Mouse (Mus musculus) bone marrow, adult 2 months (tissue): ENCODE results near the gene Fam208b. TPM values are rescaled to one million over a fixed set of nuclear protein-coding genes. Genes with fewer than 3 reads are reported as not detected.

ENCODE experiments used
- H3K27ac ChIP-seq: fragments of 200-500 bp; 2 replicates; pipeline ENCODE4 v1.5.1; 2012; ENCODE audit warnings: low read depth, mild to moderate bottlenecking, control low read depth, inconsistent platforms, low read length; ENCODE audit not compliant: control insufficient read depth, poor library complexity, insufficient read depth
- H3K4me1 ChIP-seq: fragments of 200-500 bp; 2 replicates; pipeline ENCODE4 v1.6.1; 2011; ENCODE audit warnings: low read length; ENCODE audit not compliant: control insufficient read depth, insufficient read depth
- H3K4me3 ChIP-seq: fragments of 200-500 bp; replicated peaks from 2 replicates; pipeline ENCODE3; 2011; ENCODE audit warnings: mild to moderate bottlenecking, low read depth, low read length, control low read depth; ENCODE audit not compliant: control insufficient read depth
- CTCF ChIP-seq: fragments of 200-500 bp; IDR thresholded peaks from 2 replicates; pipeline ENCODE4 v1.5.1; 2011; ENCODE audit warnings: low read length, control low read depth; ENCODE audit not compliant: control insufficient read depth, insufficient read depth
- POLR2A ChIP-seq: fragments of 200-500 bp; IDR thresholded peaks from 2 replicates; pipeline ENCODE4 v1.6.1; 2011; ENCODE audit warnings: low read depth, mild to moderate bottlenecking, control low read depth, low read length, borderline replicate concordance; ENCODE audit not compliant: control insufficient read depth
- WGBS: fragments of 180-500 bp; shearing (Covaris S2); methylation state at CpG from one replicate; pipeline ENCODE4 v1.1.7; 2018; 5-methylcytosine and 5-hydroxymethylcytosine counted together
- polyA plus RNA-seq: library from polyadenylated mRNA; stranded (reverse); fragments of >200 nt; gene quantifications from 2 replicates; pipeline ENCODE4 v1.2.4, GENCODE M21; 2011; ENCODE audit warnings: low replicate concordance; ENCODE audit not compliant: missing spikeins, insufficient read depth, insufficient read length

Fam208b gene
- polyA plus RNA-seq, 1 experiment: 4.0 TPM

DNA sequence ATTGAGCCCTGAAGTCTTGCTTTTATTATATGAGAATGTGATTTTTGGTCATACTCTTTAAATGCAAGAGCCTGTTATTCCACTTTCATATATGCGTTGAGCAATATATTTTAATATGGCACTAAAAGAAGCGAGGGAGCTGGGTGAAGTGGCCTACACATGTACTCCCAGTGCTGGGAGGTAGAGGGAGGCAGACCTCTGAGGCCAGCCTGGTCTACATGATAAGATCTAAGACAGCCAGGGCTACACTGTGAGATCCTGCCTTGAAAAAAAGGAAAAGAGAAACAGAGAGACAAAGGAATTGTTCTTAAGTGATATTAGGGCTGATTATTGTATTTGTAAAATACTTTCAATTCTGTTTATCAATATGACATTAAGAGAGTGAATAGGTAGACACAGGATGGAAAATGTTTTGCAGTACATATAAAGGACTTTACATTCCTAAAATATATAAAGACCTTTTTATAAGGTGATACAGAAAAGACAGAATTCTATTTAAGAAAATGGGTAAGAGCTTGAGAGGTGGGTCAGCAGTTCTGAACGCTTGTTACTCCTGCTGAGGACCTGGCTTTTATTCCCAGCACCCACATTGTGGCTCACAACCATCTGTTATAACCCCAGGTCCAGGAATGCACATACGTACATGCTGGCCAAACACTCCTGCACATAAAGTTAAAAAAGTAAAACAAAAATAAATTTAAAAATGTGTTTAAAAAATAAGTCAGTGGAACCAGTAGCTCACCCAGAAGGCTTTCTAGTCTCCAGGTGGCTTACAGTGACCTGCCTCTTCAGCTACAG lies 66.6 kb downstream of the Fam208b start:
- peaks cover 1% of the 10 kb centered on the region; the same call in 1 of the 2 replicates for H3K4me1 ChIP-seq
- WGBS: 80% methylated on average over 4 of the region's 4 CpGs
- no peak overlapping the region for H3K27ac ChIP-seq
- no peak overlapping the region for H3K4me3 ChIP-seq
- no peak for TF ChIP-seq POLR2A

- 35% methylated on average over 2 of the region's 2 CpGs for WGBS
- no peak overlapping the region for H3K4me3 ChIP-seq
- TF ChIP-seq CTCF: no peak
- TF ChIP-seq POLR2A: no peak
- peaks cover 1% of the 10 kb centered on the region; the same call in 1 of the 2 replicates for H3K4me1 ChIP-seq
- no peak overlapping the region for H3K27ac ChIP-seq
Observed at GRCm38 (mm10) chr13:3541159-3541782, 69.6 kb downstream of the Fam208b start.

DNA sequence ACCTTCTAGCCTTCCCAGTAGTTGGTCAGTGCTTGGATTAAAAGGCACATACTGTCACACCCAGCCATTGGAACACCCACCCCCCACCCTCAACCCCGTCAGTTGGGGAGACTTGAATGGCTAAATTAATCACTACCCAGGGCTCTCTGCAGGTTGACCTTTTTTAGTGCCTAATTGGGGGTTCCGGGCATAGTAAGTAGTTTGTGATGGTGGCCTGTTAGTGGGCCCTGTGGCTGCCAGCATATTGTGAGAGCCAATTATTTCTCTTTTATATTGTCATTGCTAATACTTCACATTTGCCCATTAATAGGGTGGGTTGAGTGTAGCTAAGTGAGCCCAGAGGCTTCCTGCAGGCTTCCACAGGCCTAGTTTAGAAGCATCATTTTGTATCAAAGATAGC lies 70.7 kb downstream of the Fam208b start:
- TF ChIP-seq CTCF (no peak), POLR2A (no peak)
- Histone ChIP-seq H3K27ac (no peak overlapping the region), H3K4me1 (peaks cover 1% of the 10 kb centered on the region; the same call in 1 of the 2 replicates), H3K4me3 (no peak overlapping the region)
- 68% methylated on average over 2 of the region's 2 CpGs for WGBS

- Histone ChIP-seq H3K27ac (no peak overlapping the region; the same call in 1 of the 2 replicates), H3K4me1 (peaks cover 1% of the 10 kb centered on the region; the same call in 1 of the 2 replicates), H3K4me3 (peak overlapping the region; percentile 99)
- TF ChIP-seq POLR2A (no peak), CTCF (no peak)
- 1% methylated on average over 15 of the region's 15 CpGs for WGBS
Observed at GRCm38 (mm10) chr13:3538969-3539562, 71.8 kb downstream of the Fam208b start.

DNA sequence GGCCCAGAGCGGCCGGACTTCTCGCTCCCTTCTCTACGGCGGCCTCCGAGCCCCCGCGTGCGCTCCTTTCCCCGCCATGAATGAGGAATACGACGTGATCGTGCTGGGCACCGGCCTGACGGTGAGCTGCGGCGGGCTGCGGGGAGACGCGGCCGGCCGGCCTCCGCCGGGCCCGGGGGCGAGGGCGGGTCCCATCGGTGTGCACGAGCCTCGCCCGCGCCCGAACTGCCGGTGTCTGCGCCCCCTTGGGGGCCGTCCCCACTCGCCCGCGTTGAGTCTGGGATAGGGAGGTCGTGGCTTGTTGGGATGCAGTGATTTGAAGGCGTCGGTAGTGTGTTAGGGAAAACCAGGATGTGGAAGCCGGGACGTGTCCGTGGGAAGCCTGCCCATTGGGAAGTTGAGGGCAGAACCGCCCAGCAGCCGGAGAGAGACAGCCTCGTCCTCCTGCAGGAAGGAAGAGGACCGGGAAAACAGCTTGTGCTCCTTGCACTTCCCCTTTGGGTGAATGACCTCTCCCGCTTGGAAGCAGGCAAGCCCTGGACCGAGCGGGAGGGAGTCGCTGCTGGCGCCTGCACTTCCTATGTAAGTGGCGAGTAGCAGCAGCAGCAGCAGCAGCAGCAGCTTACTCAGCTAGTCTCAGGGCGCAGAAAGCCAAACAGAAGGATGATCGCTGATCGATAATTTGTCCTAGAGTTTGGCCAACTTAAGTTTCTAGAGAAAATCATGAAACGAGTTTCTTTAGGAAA lies 72.5 kb downstream of the Fam208b start:
- peak; percentile 48; the same call in 1 of the 2 replicates for TF ChIP-seq POLR2A
- no peak for TF ChIP-seq CTCF
- WGBS: under 1% methylated on average over 59 of the region's 59 CpGs
- Histone ChIP-seq H3K4me1 (peaks cover 1% of the 10 kb centered on the region; the same call in 1 of the 2 replicates), H3K27ac (peak overlapping the region; percentile 96), H3K4me3 (peak overlapping the region; percentile 99)

DNA sequence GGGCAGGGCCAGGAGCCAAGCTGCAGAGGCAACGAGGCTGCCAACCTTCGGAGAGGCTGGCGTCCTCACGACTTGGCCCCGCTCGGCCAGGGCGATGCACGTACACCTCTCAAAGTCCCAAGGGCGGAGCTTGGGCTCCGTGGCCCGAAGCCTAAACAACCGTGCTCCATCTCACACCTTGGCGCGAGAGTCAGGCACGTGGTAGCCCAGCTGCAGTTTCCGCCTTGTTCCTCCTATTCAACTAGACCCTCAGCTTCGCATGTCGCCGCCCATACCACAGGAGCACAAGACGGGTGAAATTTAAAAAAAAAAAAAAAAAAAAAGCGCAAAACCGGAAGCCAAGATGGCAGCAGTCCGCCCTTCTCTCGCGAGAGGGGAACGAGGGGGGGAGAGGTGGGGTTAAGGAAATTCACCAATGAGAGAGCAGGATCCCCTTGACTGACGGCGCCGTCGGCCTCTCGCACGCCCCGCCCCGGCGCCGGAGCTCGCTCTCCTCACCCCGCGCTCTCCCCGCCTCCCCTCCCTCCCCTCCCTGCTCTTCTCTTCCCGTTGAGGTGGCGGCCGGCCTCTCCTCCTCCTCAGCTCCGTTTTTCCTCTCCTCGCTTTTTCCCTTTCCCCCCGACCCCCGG lies 73.2 kb downstream of the Fam208b start, which contains the start of gene Gdi2:
Gdi2 (plus strand) TSS at position 470 of the 629 bp plus-strand sequence.
- peak within 1 kb of the TSS; percentile 96 for H3K27ac ChIP-seq
- peak within 1 kb of the TSS; percentile 99 for H3K4me3 ChIP-seq
- WGBS: 1% methylated on average over 47 of the region's 47 CpGs
- TF ChIP-seq CTCF: no peak
- TF ChIP-seq POLR2A: peak; percentile 77
- peaks cover 1% of the 10 kb centered on the region; the same call in 1 of the 2 replicates for H3K4me1 ChIP-seq

- 58% methylated on average over 4 of the region's 4 CpGs for WGBS
- no peak for TF ChIP-seq POLR2A
- TF ChIP-seq CTCF: no peak
- Histone ChIP-seq H3K27ac (no peak overlapping the region), H3K4me3 (no peak overlapping the region), H3K4me1 (no peaks in the 10 kb centered on the region; the same call in 1 of the 2 replicates)
Observed at GRCm38 (mm10) chr13:3534146-3534545, 76.8 kb downstream of the Fam208b start.

- Histone ChIP-seq H3K4me3 (no peak overlapping the region), H3K4me1 (no peaks in the 10 kb centered on the region; the same call in 1 of the 2 replicates), H3K27ac (no peak overlapping the region)
- WGBS: 61% methylated on average over 4 of the region's 4 CpGs
- TF ChIP-seq POLR2A (no peak), CTCF (no peak)
Observed at GRCm38 (mm10) chr13:3532451-3532850, 78.5 kb downstream of the Fam208b start.
